Mouse (Mus musculus) lung, postnatal 0 days (tissue): ENCODE results near the gene Hdac7.

ENCODE experiments used
- CTCF ChIP-seq: IDR thresholded peaks from 2 replicates; pipeline ENCODE4 v1.5.1; 2016; ENCODE audit warnings: antibody characterized with exemption, mild to moderate bottlenecking
- EP300 ChIP-seq: IDR thresholded peaks from 2 replicates; pipeline ENCODE4 v1.6.1; 2016; ENCODE audit warnings: antibody characterized with exemption, mild to moderate bottlenecking, control low read depth

DNA sequence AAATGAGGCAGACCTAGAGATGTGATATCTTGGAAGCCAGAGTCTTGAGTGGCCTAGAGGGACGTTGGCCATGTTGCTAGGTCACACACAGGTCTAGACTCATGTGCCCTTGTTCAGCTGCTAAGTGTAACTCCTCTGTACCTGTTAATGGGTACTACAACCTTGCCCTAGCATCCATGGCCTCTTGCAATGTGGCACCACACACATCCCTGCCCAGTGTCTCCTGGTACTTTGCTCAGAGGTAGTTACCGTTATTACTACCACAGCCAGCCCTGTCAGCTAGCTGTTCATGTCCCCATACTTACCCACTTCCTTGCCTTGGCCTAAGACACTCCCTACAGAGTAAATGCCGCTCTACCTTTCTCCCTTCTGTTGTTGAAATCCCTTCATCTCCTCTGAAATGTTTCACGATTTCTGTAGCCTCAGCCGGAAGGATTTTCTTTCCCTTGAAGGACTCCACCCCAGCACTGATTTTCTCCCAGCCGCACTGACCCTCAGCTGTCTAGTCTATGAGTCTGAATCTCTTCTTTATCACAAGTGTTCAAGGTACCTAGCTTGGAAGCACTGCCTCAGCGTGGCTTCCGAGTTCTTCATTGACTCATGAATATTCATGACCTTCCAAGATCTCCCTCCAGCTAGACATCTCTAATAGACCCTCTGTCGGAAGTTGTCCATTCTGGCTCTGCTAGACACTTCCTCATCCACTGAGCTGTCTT lies 11.4 kb downstream of the Hdac7 start:
- no peak for TF ChIP-seq CTCF
- no peak for TF ChIP-seq EP300
